Mouse (Mus musculus) megakaryocyte-erythroid progenitor cell, adult 5-6 weeks (primary cell): ENCODE results near the gene Hsd11b1. TPM values are rescaled to one million over a fixed set of nuclear protein-coding genes. Genes with fewer than 3 reads are reported as not detected.
A peak's percentile ranks its signal among the peaks of the same experiment; 100 is the strongest.
"Not testable (repeated sequence)": the region's sequence is repeated elsewhere in the genome, so short reads cannot be mapped to it uniquely, and the experiment has no call there.

Experiments used
- ATAC-seq: replicated peaks from 2 replicates; pipeline ENCODE4 v1.8.0; 2016; ENCODE audit warnings: mild to moderate bottlenecking, inconsistent platforms; ENCODE audit not compliant: severe bottlenecking, poor library complexity, low FRiP score, low TSS enrichment
- total RNA-seq, 2 experiments: library from RNA; stranded (forward) in 1 of 2; stranded (reverse) in 1 of 2; fragments of 200-1000, 215-1000 nt in 1 of 2; fragments of >200 nt in 1 of 2; fragmentation: Nextera tagmentation in 1 of 2; gene quantifications; 2 replicates each; pipeline ENCODE4 v1.2.3; 2014 to 2017

The Hsd11b1 gene
- total RNA-seq (2014; fragmentation: Nextera tagmentation) (not detected in 2 replicates), total RNA-seq (2017) (0.91 TPM in 1 of 2 replicates, not detected in the other)

- peak; percentile 52; the same call in 1 of the 2 replicates for ATAC-seq
Observed at GRCm38 (mm10) chr1:193263955-193264598, at the start of gene Hsd11b1. Hsd11b1 (minus strand) TSS chr1:193264075.

GRCm38 (mm10) chr1:193311596-193311995 is 47.7 kb upstream of the Hsd11b1 start:
- no peak for ATAC-seq

GRCm38 (mm10) chr1:193310519-193311085 is 46.7 kb upstream of the Hsd11b1 start:
- ATAC-seq = no peak

GRCm38 (mm10) chr1:193309785-193310518 is 46.1 kb upstream of the Hsd11b1 start:
- ATAC-seq = no peak

GRCm38 (mm10) chr1:193306832-193307231 is 43.0 kb upstream of the Hsd11b1 start:
- ATAC-seq = no peak

GRCm38 (mm10) chr1:193305386-193305785 is 41.5 kb upstream of the Hsd11b1 start:
- ATAC-seq = no peak

- no peak for ATAC-seq
Observed at GRCm38 (mm10) chr1:193303096-193303495, 39.2 kb upstream of the Hsd11b1 start.

- ATAC-seq = no peak
Observed at GRCm38 (mm10) chr1:193302093-193302405, 38.2 kb upstream of the Hsd11b1 start.

GRCm38 (mm10) chr1:193301216-193302092 is 37.6 kb upstream of the Hsd11b1 start:
- no peak for ATAC-seq

- no peak for ATAC-seq
Observed at GRCm38 (mm10) chr1:193299995-193300394, 36.1 kb upstream of the Hsd11b1 start.

- no peak for ATAC-seq
Observed at GRCm38 (mm10) chr1:193298141-193298765, 34.4 kb upstream of the Hsd11b1 start.

- no peak for ATAC-seq
Observed at GRCm38 (mm10) chr1:193295920-193296319, 32.0 kb upstream of the Hsd11b1 start.

GRCm38 (mm10) chr1:193293926-193294325 is 30.1 kb upstream of the Hsd11b1 start:
- ATAC-seq = no peak

GRCm38 (mm10) chr1:193293039-193293438 is 29.2 kb upstream of the Hsd11b1 start:
- ATAC-seq = no peak

GRCm38 (mm10) chr1:193290686-193291085 is 26.8 kb upstream of the Hsd11b1 start:
- ATAC-seq = no peak

- ATAC-seq = no peak
Observed at GRCm38 (mm10) chr1:193289914-193290313, 26.0 kb upstream of the Hsd11b1 start.

- ATAC-seq = no peak
Observed at GRCm38 (mm10) chr1:193289076-193289475, 25.2 kb upstream of the Hsd11b1 start.

GRCm38 (mm10) chr1:193287578-193287977 is 23.7 kb upstream of the Hsd11b1 start:
- ATAC-seq = no peak

- ATAC-seq = not testable (repeated sequence)
Observed at GRCm38 (mm10) chr1:193285766-193286325, 22.0 kb upstream of the Hsd11b1 start.
